Mouse (Mus musculus) lung, adult 2 months (tissue): ENCODE data around the gene Hpcal1. TPM values are rescaled to one million over a fixed set of nuclear protein-coding genes. Genes with fewer than 3 reads are reported as not detected.

Experiments
- DNase-seq: peaks from one replicate; pipeline ENCODE4 v3.0.0; 2022
- H3K4me1 ChIP-seq: fragments of 200-500 bp; 2 replicates; pipeline ENCODE4 v1.6.1; 2011; ENCODE audit warnings: low read length; ENCODE audit not compliant: control insufficient read depth, insufficient read depth
- H3K4me3 ChIP-seq: fragments of 200-500 bp; replicated peaks from 2 replicates; pipeline ENCODE3; 2011; ENCODE audit warnings: low read depth, mild to moderate bottlenecking, control low read depth, low read length; ENCODE audit errors: extremely low read depth
- CTCF ChIP-seq: fragments of 200-500 bp; IDR thresholded peaks from 2 replicates; pipeline ENCODE4 v1.5.1; 2011; ENCODE audit warnings: mild to moderate bottlenecking, low read length, control low read depth; ENCODE audit not compliant: insufficient read depth
- POLR2A ChIP-seq: fragments of 200-500 bp; IDR thresholded peaks from 2 replicates; pipeline ENCODE4 v1.6.1; 2011; ENCODE audit warnings: low read depth, mild to moderate bottlenecking, control low read depth, low read length, borderline replicate concordance; ENCODE audit errors: extremely low read depth
- WGBS: fragments of 180-500 bp; shearing (Covaris S2); methylation state at CpG from one replicate; pipeline ENCODE4 v1.1.7; 2018; 5-methylcytosine and 5-hydroxymethylcytosine counted together
- polyA plus RNA-seq: library from polyadenylated mRNA; depleted of rRNA; stranded (reverse); fragments of >200 nt; gene quantifications from 2 replicates; pipeline ENCODE4 v1.2.3, GENCODE M21; 2012

Gene Hpcal1
- polyA plus RNA-seq, 1 experiment = 222 TPM

GRCm38 (mm10) chr12:17711731-17712388 is 21.2 kb downstream of the Hpcal1 start:
- WGBS = 48% methylated on average over 6 of the region's 6 CpGs
- H3K4me1 ChIP-seq = peaks cover 40% of the 10 kb centered on the region
- TF ChIP-seq POLR2A (no peak), CTCF (no peak)
- DNase-seq = no peak
- no peak overlapping the region for H3K4me3 ChIP-seq

- H3K4me3 ChIP-seq = no peak overlapping the region
- peaks cover 39% of the 10 kb centered on the region for H3K4me1 ChIP-seq
- 41% methylated on average over 1 of the region's 1 CpGs for WGBS
- TF ChIP-seq POLR2A = no peak
- no peak for TF ChIP-seq CTCF
- no peak for DNase-seq
Measured at GRCm38 (mm10) chr12:17712571-17712970, 21.9 kb downstream of the Hpcal1 start.

- no peak for TF ChIP-seq POLR2A
- TF ChIP-seq CTCF = no peak
- no peak for DNase-seq
- Histone ChIP-seq H3K4me1 (peaks cover 25% of the 10 kb centered on the region), H3K4me3 (no peak overlapping the region)
- WGBS = 62% methylated on average over 4 of the region's 4 CpGs
Measured at GRCm38 (mm10) chr12:17715720-17716478, 25.2 kb downstream of the Hpcal1 start.

- Histone ChIP-seq H3K4me1 (peaks cover 13% of the 10 kb centered on the region), H3K4me3 (no peak overlapping the region)
- DNase-seq = no peak
- WGBS = 75% methylated on average over 1 of the region's 1 CpGs
- no peak for TF ChIP-seq POLR2A
- TF ChIP-seq CTCF = no peak
Measured at GRCm38 (mm10) chr12:17717257-17717656, 26.6 kb downstream of the Hpcal1 start.

GRCm38 (mm10) chr12:17718146-17718545 is 27.5 kb downstream of the Hpcal1 start:
- no peak for DNase-seq

GRCm38 (mm10) chr12:17721058-17721457 is 30.4 kb downstream of the Hpcal1 start:
- H3K4me3 ChIP-seq = no peak overlapping the region
- peaks cover 18% of the 10 kb centered on the region for H3K4me1 ChIP-seq
- DNase-seq = no peak
- no peak for TF ChIP-seq CTCF
- no peak for TF ChIP-seq POLR2A

More at GRCm38 (mm10) chr12:17718146-17718545, 27.5 kb downstream of the Hpcal1 start:
- Histone ChIP-seq H3K4me3 (no peak overlapping the region), H3K4me1 (peaks cover 12% of the 10 kb centered on the region)
- TF ChIP-seq CTCF (no peak), POLR2A (no peak)
- 44% methylated on average over 6 of the region's 6 CpGs for WGBS

- Histone ChIP-seq H3K4me3 (no peak overlapping the region), H3K4me1 (peaks cover 30% of the 10 kb centered on the region)
- TF ChIP-seq CTCF (no peak), POLR2A (no peak)
- 88% methylated on average over 13 of the region's 13 CpGs for WGBS
- no peak for DNase-seq
Measured at GRCm38 (mm10) chr12:17722452-17723181, 32.0 kb downstream of the Hpcal1 start.

GRCm38 (mm10) chr12:17723182-17723570 is 32.5 kb downstream of the Hpcal1 start:
- Histone ChIP-seq H3K4me3 (no peak overlapping the region), H3K4me1 (peaks cover 35% of the 10 kb centered on the region)
- TF ChIP-seq POLR2A = no peak
- no peak for TF ChIP-seq CTCF
- no peak for DNase-seq
- 82% methylated on average over 1 of the region's 1 CpGs for WGBS

GRCm38 (mm10) chr12:17723999-17724398 is 33.3 kb downstream of the Hpcal1 start:
- TF ChIP-seq CTCF = no peak
- TF ChIP-seq POLR2A = no peak
- DNase-seq = no peak
- 25% methylated on average over 6 of the region's 6 CpGs for WGBS

More at GRCm38 (mm10) chr12:17723999-17724398, 33.3 kb downstream of the Hpcal1 start:
- Histone ChIP-seq H3K4me3 (no peak overlapping the region), H3K4me1 (peaks cover 43% of the 10 kb centered on the region)
